Mouse (Mus musculus): ENCODE data around the gene Cyp26b1.

Cyp26b1 gene

GRCm38 (mm10) chr6:84593693-84594092 is at the start of gene Cyp26b1:
Gene Cyp26b1 (minus strand): TSS chr6:84593908.
- in situ Hi-C loops (cut with MboI; ENCODE audit: low pct_unique_long_range_greater_than_20kb in 1 of 2, low sequenced_read_pairs in 2 of 2, unreplicated experiment in 1 of 2): loop anchor here (25.0 kb wide), 3 partner anchors 544 to 919 kb away; partner anchors contain the start of genes Egr4 (in 1 of the 2), Emx1 (in 1 of the 2), Fbxo41 (in 1 of the 2) and Spr (in 1 of the 2)

- in situ Hi-C loops (cut with MboI; ENCODE audit: low pct_unique_long_range_greater_than_20kb in 1 of 2, low sequenced_read_pairs in 2 of 2, unreplicated experiment in 1 of 2): no loop called here
Observed at GRCm38 (mm10) chr6:84641062-84641431, 47.3 kb upstream of the Cyp26b1 start.

GRCm38 (mm10) chr6:84640324-84641061 is 46.8 kb upstream of the Cyp26b1 start:
- in situ Hi-C loops (cut with MboI; ENCODE audit: low pct_unique_long_range_greater_than_20kb in 1 of 2, low sequenced_read_pairs in 2 of 2, unreplicated experiment in 1 of 2): no loop called here

- in situ Hi-C loops (cut with MboI; ENCODE audit: low pct_unique_long_range_greater_than_20kb in 1 of 2, low sequenced_read_pairs in 2 of 2, unreplicated experiment in 1 of 2): no loop called here
Observed at GRCm38 (mm10) chr6:84638206-84638605, 44.5 kb upstream of the Cyp26b1 start.

GRCm38 (mm10) chr6:84631588-84631987 is 37.9 kb upstream of the Cyp26b1 start:
- in situ Hi-C loops (cut with MboI; ENCODE audit: low pct_unique_long_range_greater_than_20kb in 1 of 2, low sequenced_read_pairs in 2 of 2, unreplicated experiment in 1 of 2): no loop called here

- in situ Hi-C loops (cut with MboI; ENCODE audit: low pct_unique_long_range_greater_than_20kb in 1 of 2, low sequenced_read_pairs in 2 of 2, unreplicated experiment in 1 of 2): no loop called here
Observed at GRCm38 (mm10) chr6:84630276-84630675, 36.6 kb upstream of the Cyp26b1 start.

GRCm38 (mm10) chr6:84628831-84629230 is 35.1 kb upstream of the Cyp26b1 start:
- in situ Hi-C loops (cut with MboI; ENCODE audit: low pct_unique_long_range_greater_than_20kb in 1 of 2, low sequenced_read_pairs in 2 of 2, unreplicated experiment in 1 of 2): no loop called here

- in situ Hi-C loops (cut with MboI; ENCODE audit: low pct_unique_long_range_greater_than_20kb in 1 of 2, low sequenced_read_pairs in 2 of 2, unreplicated experiment in 1 of 2): no loop called here
Observed at GRCm38 (mm10) chr6:84626398-84626797, 32.7 kb upstream of the Cyp26b1 start.

GRCm38 (mm10) chr6:84619166-84619565 is 25.5 kb upstream of the Cyp26b1 start:
- in situ Hi-C loops (cut with MboI; ENCODE audit: low pct_unique_long_range_greater_than_20kb in 1 of 2, low sequenced_read_pairs in 2 of 2, unreplicated experiment in 1 of 2): no loop called here

- in situ Hi-C loops (cut with MboI; ENCODE audit: low pct_unique_long_range_greater_than_20kb in 1 of 2, low sequenced_read_pairs in 2 of 2, unreplicated experiment in 1 of 2): no loop called here
Observed at GRCm38 (mm10) chr6:84617051-84617450, 23.3 kb upstream of the Cyp26b1 start.

GRCm38 (mm10) chr6:84616586-84616985 is 22.9 kb upstream of the Cyp26b1 start:
- in situ Hi-C loops (cut with MboI; ENCODE audit: low pct_unique_long_range_greater_than_20kb in 1 of 2, low sequenced_read_pairs in 2 of 2, unreplicated experiment in 1 of 2): no loop called here

- in situ Hi-C loops (cut with MboI; ENCODE audit: low pct_unique_long_range_greater_than_20kb in 1 of 2, low sequenced_read_pairs in 2 of 2, unreplicated experiment in 1 of 2): no loop called here
Observed at GRCm38 (mm10) chr6:84613561-84613960, 19.9 kb upstream of the Cyp26b1 start.

- in situ Hi-C loops (cut with MboI; ENCODE audit: low pct_unique_long_range_greater_than_20kb in 1 of 2, low sequenced_read_pairs in 2 of 2, unreplicated experiment in 1 of 2): no loop called here
Observed at GRCm38 (mm10) chr6:84601136-84601889, 7.6 kb upstream of the Cyp26b1 start.

- in situ Hi-C loops (cut with MboI; ENCODE audit: low pct_unique_long_range_greater_than_20kb in 1 of 2, low sequenced_read_pairs in 2 of 2, unreplicated experiment in 1 of 2): loop anchor here (25.0 kb wide), 3 partner anchors 538 to 913 kb away; partner anchors contain the start of genes Egr4 (in 1 of the 2), Emx1 (in 1 of the 2), Fbxo41 (in 1 of the 2) and Spr (in 1 of the 2)
Observed at GRCm38 (mm10) chr6:84599296-84599695, 5.6 kb upstream of the Cyp26b1 start.

GRCm38 (mm10) chr6:84598725-84599124 is 5.0 kb upstream of the Cyp26b1 start:
- in situ Hi-C loops (cut with MboI; ENCODE audit: low pct_unique_long_range_greater_than_20kb in 1 of 2, low sequenced_read_pairs in 2 of 2, unreplicated experiment in 1 of 2): loop anchor here (25.0 kb wide), 3 partner anchors 539 to 914 kb away; partner anchors contain the start of genes Egr4 (in 1 of the 2), Emx1 (in 1 of the 2), Fbxo41 (in 1 of the 2) and Spr (in 1 of the 2)

GRCm38 (mm10) chr6:84594626-84595025 is 918 bp upstream of the Cyp26b1 start:
- in situ Hi-C loops (cut with MboI; ENCODE audit: low pct_unique_long_range_greater_than_20kb in 1 of 2, low sequenced_read_pairs in 2 of 2, unreplicated experiment in 1 of 2): loop anchor here (25.0 kb wide), 3 partner anchors 543 to 918 kb away; partner anchors contain the start of genes Egr4 (in 1 of the 2), Emx1 (in 1 of the 2), Fbxo41 (in 1 of the 2) and Spr (in 1 of the 2)

GRCm38 (mm10) chr6:84590961-84591745 is 2.6 kb downstream of the Cyp26b1 start:
- in situ Hi-C loops (cut with MboI; ENCODE audit: low pct_unique_long_range_greater_than_20kb in 1 of 2, low sequenced_read_pairs in 2 of 2, unreplicated experiment in 1 of 2): loop anchor here (25.0 kb wide), 3 partner anchors 546 to 921 kb away; partner anchors contain the start of genes Egr4 (in 1 of the 2), Emx1 (in 1 of the 2), Fbxo41 (in 1 of the 2) and Spr (in 1 of the 2)

Data from mouse embryonic stem cell (cell line).